Mouse (Mus musculus): ENCODE results near the gene Vmn2r76.
"Not testable (repeated sequence)": the region's sequence is repeated elsewhere in the genome, so short reads cannot be mapped to it uniquely, and the experiment has no call there.

Vmn2r76 gene

GRCm38 (mm10) chr7:86246208-86246607, at the start of gene Vmn2r76:
Gene Vmn2r76 (minus strand): TSS chr7:86246308.
- in situ Hi-C loops (cut with MboI; ENCODE audit: low pct_unique_long_range_greater_than_20kb in 1 of 2, low sequenced_read_pairs in 2 of 2, unreplicated experiment in 1 of 2): no loop called here

GRCm38 (mm10) chr7:86277072-86277471, 31.0 kb upstream of the Vmn2r76 start, which contains the start of gene Olfr310:
Gene Olfr310 (minus strand): TSS chr7:86277172.
- in situ Hi-C loops (cut with MboI; ENCODE audit: low pct_unique_long_range_greater_than_20kb in 1 of 2, low sequenced_read_pairs in 2 of 2, unreplicated experiment in 1 of 2): no loop called here

DNA sequence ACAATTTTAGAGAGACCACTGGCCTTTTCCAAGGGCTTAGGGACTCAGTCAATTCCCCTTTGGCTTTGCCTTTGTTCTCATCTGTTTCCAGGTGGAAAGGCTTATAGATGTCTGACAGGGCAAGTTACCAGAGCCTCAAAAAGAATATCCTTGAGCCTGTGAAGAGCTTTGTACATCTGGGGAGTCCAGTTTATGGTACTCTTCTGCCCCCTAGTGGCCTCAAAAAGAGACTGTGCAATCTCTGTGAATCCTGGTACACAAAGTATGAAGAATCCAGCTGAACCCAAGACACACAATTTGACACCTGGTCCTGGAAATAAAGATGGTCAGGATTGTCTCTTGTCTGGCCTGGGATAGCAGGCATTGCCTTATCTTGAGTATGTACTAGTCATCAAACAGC, 34.8 kb downstream of the Vmn2r76 start:
- in situ Hi-C loops (cut with MboI; ENCODE audit: low pct_unique_long_range_greater_than_20kb in 1 of 2, low sequenced_read_pairs in 2 of 2, unreplicated experiment in 1 of 2): loop anchor here in 1 of 2 experiments (10.0 kb wide), 1 partner anchor 397 kb away; no protein-coding TSS in a partner anchor

DNA sequence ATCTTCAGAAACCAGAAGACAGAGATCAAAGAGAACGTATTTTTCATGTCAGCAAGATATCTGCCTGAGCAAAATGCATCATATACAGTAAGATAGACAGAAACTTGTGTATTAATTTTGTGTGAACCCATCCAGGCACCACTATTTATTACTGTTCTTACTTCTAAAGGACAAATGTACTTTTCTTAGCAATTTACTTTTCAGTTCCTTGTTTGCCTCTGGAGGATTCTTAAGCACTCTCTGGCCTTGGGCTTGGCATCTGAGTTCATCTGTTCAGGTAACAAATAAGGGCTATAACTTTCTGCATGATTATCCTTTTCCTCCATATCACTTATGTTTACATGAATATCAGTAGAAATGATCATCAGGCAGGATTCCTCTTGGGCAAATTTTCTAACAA, 74.4 kb downstream of the Vmn2r76 start, which contains the start of gene Vmn2r75:
Gene Vmn2r75, minus strand, starts transcription at position 101 of the 400 bp plus-strand sequence.
- in situ Hi-C loops (cut with MboI; ENCODE audit: low pct_unique_long_range_greater_than_20kb in 1 of 2, low sequenced_read_pairs in 2 of 2, unreplicated experiment in 1 of 2): not testable (repeated sequence)

Data from mouse embryonic stem cell (cell line).